Mouse (Mus musculus): ENCODE results near the gene Smc1b.

Smc1b gene

GRCm38 (mm10) chr15:85026197-85026596 is 105.6 kb downstream of the Smc1b start:
- no peak for DNase-seq (ENCODE audit: extremely low spot score, low spot score)

DNA sequence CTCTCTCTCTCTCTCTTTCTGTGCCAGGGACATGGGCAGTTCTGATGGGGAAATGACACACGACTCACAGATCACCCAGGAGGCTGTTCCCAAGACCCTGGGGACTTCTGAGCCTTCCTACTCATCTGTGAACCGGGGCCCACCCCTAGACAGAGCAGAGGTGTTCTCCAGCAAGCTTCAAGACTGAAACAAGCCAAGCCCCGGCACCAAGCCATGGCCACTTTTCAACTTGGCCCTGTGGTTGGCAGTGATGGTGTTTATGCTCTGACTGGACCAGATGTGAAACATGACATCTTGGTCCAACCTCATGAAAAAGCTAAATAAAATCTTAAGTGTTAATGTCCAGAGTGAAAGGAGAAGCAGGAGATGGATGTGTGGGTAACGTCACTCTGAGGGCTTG is 109.6 kb downstream of the Smc1b start:
- no peak for DNase-seq (ENCODE audit: extremely low spot score, low spot score)

GRCm38 (mm10) chr15:85016951-85017664 is 114.7 kb downstream of the Smc1b start, which contains the start of gene Upk3a:
TSS of gene Upk3a (plus strand) at chr15:85017141.
- DNase-seq (ENCODE audit: extremely low spot score, low spot score) = no peak

DNA sequence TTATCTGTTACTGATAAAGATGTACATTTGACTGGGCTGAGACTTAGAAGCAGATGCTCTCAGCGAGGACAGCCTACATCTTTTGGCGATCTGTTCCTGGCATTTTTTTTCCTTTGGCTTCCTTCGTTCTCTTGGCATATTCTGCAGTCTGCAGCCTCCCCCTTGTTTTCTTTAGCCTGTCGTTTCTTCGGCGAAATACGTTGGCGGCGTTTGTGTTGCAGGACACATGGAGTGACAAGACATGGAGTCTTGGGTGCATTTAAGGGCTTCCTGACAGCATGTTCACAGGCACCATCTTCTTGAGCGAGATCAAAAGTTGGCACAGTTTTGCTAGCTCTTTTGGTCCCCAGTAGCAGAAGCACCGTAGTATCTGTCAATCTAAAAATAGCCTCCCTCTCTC is 116.0 kb downstream of the Smc1b start:
- no peak for DNase-seq (ENCODE audit: extremely low spot score, low spot score)
